Mouse (Mus musculus): ENCODE measurements at regions not wholly inside any gene's neighbourhood (a gene's known extent, or its start where the extent isn't known, plus 50 kb on each side); places are given as distances from the start of the nearest gene placed in this dataset.
"Not testable (repeated sequence)": the region's sequence is repeated elsewhere in the genome, so short reads cannot be mapped to it uniquely, and the experiment has no call there.

GRCm38 (mm10) chr10:96285407-96286093 lies 149.1 kb downstream of the Gm5426 start:
- no peak for ATAC-seq (replicated peaks in 1 of 2; ENCODE audit: insufficient read depth in 1 of 2, low FRiP score in 2 of 2, low TSS enrichment in 1 of 2, low read depth in 1 of 2, poor library complexity in 2 of 2, severe bottlenecking in 2 of 2)

GRCm38 (mm10) chr10:96286094-96286485 lies 149.7 kb downstream of the Gm5426 start:
- ATAC-seq (replicated peaks in 1 of 2; ENCODE audit: insufficient read depth in 1 of 2, low FRiP score in 2 of 2, low TSS enrichment in 1 of 2, low read depth in 1 of 2, poor library complexity in 2 of 2, severe bottlenecking in 2 of 2), result no peak

GRCm38 (mm10) chr10:96289005-96289404 lies 152.6 kb downstream of the Gm5426 start:
- not testable (repeated sequence) for ATAC-seq (replicated peaks in 1 of 2; ENCODE audit: insufficient read depth in 1 of 2, low FRiP score in 2 of 2, low TSS enrichment in 1 of 2, low read depth in 1 of 2, poor library complexity in 2 of 2, severe bottlenecking in 2 of 2)

GRCm38 (mm10) chr10:96293622-96294021 lies 157.2 kb downstream of the Gm5426 start:
- no peak for ATAC-seq (replicated peaks in 1 of 2; ENCODE audit: insufficient read depth in 1 of 2, low FRiP score in 2 of 2, low TSS enrichment in 1 of 2, low read depth in 1 of 2, poor library complexity in 2 of 2, severe bottlenecking in 2 of 2)

- ATAC-seq (replicated peaks in 1 of 2; ENCODE audit: insufficient read depth in 1 of 2, low FRiP score in 2 of 2, low TSS enrichment in 1 of 2, low read depth in 1 of 2, poor library complexity in 2 of 2, severe bottlenecking in 2 of 2), result peak; percentile 48 to 65; a peak in 3 of 4 replicates
These were observed 158.3 kb downstream of the Gm5426 start for GRCm38 (mm10) chr10:96294666-96295065.

GRCm38 (mm10) chr10:96297658-96298057 lies 161.3 kb downstream of the Gm5426 start:
- no peak for ATAC-seq (replicated peaks in 1 of 2; ENCODE audit: insufficient read depth in 1 of 2, low FRiP score in 2 of 2, low TSS enrichment in 1 of 2, low read depth in 1 of 2, poor library complexity in 2 of 2, severe bottlenecking in 2 of 2)

GRCm38 (mm10) chr10:96298566-96298965 lies 162.2 kb downstream of the Gm5426 start:
- ATAC-seq (replicated peaks in 1 of 2; ENCODE audit: insufficient read depth in 1 of 2, low FRiP score in 2 of 2, low TSS enrichment in 1 of 2, low read depth in 1 of 2, poor library complexity in 2 of 2, severe bottlenecking in 2 of 2), result peak; percentile 22 to 69; a peak in 1 of 4 replicates

GRCm38 (mm10) chr10:96305701-96306100 lies 169.3 kb downstream of the Gm5426 start:
- no peak for ATAC-seq (replicated peaks in 1 of 2; ENCODE audit: insufficient read depth in 1 of 2, low FRiP score in 2 of 2, low TSS enrichment in 1 of 2, low read depth in 1 of 2, poor library complexity in 2 of 2, severe bottlenecking in 2 of 2)

- ATAC-seq (replicated peaks in 1 of 2; ENCODE audit: insufficient read depth in 1 of 2, low FRiP score in 2 of 2, low TSS enrichment in 1 of 2, low read depth in 1 of 2, poor library complexity in 2 of 2, severe bottlenecking in 2 of 2), result no peak
These were observed 172.5 kb downstream of the Gm5426 start for GRCm38 (mm10) chr10:96308713-96309445.

GRCm38 (mm10) chr10:96309766-96310165 lies 173.4 kb downstream of the Gm5426 start:
- ATAC-seq (replicated peaks in 1 of 2; ENCODE audit: insufficient read depth in 1 of 2, low FRiP score in 2 of 2, low TSS enrichment in 1 of 2, low read depth in 1 of 2, poor library complexity in 2 of 2, severe bottlenecking in 2 of 2), result no peak

GRCm38 (mm10) chr10:96325297-96325696 lies 188.9 kb downstream of the Gm5426 start:
- peak; percentile 72 to 82 for ATAC-seq (replicated peaks in 1 of 2; ENCODE audit: insufficient read depth in 1 of 2, low FRiP score in 2 of 2, low TSS enrichment in 1 of 2, low read depth in 1 of 2, poor library complexity in 2 of 2, severe bottlenecking in 2 of 2)

- ATAC-seq (replicated peaks in 1 of 2; ENCODE audit: insufficient read depth in 1 of 2, low FRiP score in 2 of 2, low TSS enrichment in 1 of 2, low read depth in 1 of 2, poor library complexity in 2 of 2, severe bottlenecking in 2 of 2), result no peak
These were observed 194.5 kb downstream of the Gm5426 start for GRCm38 (mm10) chr10:96330639-96331487.

- peak; percentile 71 to 72; a peak in 2 of 4 replicates for ATAC-seq (replicated peaks in 1 of 2; ENCODE audit: insufficient read depth in 1 of 2, low FRiP score in 2 of 2, low TSS enrichment in 1 of 2, low read depth in 1 of 2, poor library complexity in 2 of 2, severe bottlenecking in 2 of 2)
These were observed 196.4 kb downstream of the Gm5426 start for GRCm38 (mm10) chr10:96332731-96333201.

- peak; percentile 68 to 73; a peak in 2 of 4 replicates for ATAC-seq (replicated peaks in 1 of 2; ENCODE audit: insufficient read depth in 1 of 2, low FRiP score in 2 of 2, low TSS enrichment in 1 of 2, low read depth in 1 of 2, poor library complexity in 2 of 2, severe bottlenecking in 2 of 2)
These were observed 196.8 kb downstream of the Gm5426 start for GRCm38 (mm10) chr10:96333224-96333623.

GRCm38 (mm10) chr10:96336271-96336670 lies 199.9 kb downstream of the Gm5426 start:
- no peak for ATAC-seq (replicated peaks in 1 of 2; ENCODE audit: insufficient read depth in 1 of 2, low FRiP score in 2 of 2, low TSS enrichment in 1 of 2, low read depth in 1 of 2, poor library complexity in 2 of 2, severe bottlenecking in 2 of 2)

GRCm38 (mm10) chr10:96337088-96337666 lies 200.8 kb downstream of the Gm5426 start:
- no peak for ATAC-seq (replicated peaks in 1 of 2; ENCODE audit: insufficient read depth in 1 of 2, low FRiP score in 2 of 2, low TSS enrichment in 1 of 2, low read depth in 1 of 2, poor library complexity in 2 of 2, severe bottlenecking in 2 of 2)

GRCm38 (mm10) chr10:96337797-96338608 lies 201.6 kb downstream of the Gm5426 start:
- ATAC-seq (replicated peaks in 1 of 2; ENCODE audit: insufficient read depth in 1 of 2, low FRiP score in 2 of 2, low TSS enrichment in 1 of 2, low read depth in 1 of 2, poor library complexity in 2 of 2, severe bottlenecking in 2 of 2), result peak; percentile 55 to 59

Data from hematopoietic stem cell, adult 5-6 weeks (primary cell).